Mouse (Mus musculus): ENCODE measurements around the gene Tmem44. TPM values are rescaled to one million over a fixed set of nuclear protein-coding genes. Genes with fewer than 3 reads are reported as not detected.

Tmem44 gene
- polyA plus RNA-seq, 1 experiment = 1.1 TPM

DNA sequence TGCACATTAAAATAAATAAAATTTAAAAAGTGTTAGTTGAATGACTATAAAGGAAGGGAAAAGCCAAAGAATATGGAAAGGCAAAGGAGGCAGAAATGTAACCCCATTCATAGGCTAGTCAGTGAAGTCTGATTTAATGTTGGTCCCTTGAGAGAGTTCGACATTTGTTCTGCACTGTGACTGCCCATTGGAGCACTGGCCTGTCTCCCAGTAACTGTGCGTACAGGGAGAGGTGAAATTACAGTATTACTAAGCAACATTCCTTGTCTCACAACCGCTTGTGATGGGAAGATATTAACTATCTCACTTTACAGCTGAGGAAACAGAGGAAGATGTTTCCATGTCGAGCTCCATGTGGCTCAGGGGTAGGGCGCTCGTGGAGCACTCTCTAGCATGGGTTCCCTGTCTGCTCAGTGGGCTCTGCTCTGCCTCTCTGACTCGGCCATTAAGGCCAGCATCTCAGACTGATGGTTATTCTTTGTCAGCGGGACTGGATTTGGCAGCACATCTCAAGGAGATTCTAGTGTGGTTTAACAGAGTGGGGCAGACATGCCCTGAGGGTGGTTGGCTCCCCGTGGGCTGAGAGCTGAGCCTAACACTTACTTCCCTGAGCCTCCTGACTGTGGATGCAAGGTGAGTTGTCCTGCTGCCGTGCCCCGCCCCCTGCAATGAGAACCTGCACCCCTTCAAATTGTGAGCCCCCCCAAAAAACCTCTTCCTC lies 45.2 kb downstream of the Tmem44 start:
- Histone ChIP-seq H3K4me3 (ENCODE audit: insufficient read depth, poor library complexity, severe bottlenecking) (no peak overlapping the region), H3K79me3 (ENCODE audit: low read depth) (no peaks in the 10 kb centered on the region), H3K36me3 (ENCODE audit: control insufficient read depth, insufficient read depth) (no peaks in the 10 kb centered on the region), H3ac (ENCODE audit: control insufficient read depth, insufficient read length, low read depth) (no peak overlapping the region), H3K79me2 (ENCODE audit: control insufficient read depth, insufficient read depth) (no peaks in the 10 kb centered on the region), H3K27me3 (ENCODE audit: control insufficient read depth, insufficient read depth, insufficient read length) (no peaks in the 10 kb centered on the region)
- TF ChIP-seq CTCF (IDR thresholded peaks at IDR 0.05; ENCODE audit: control insufficient read depth, insufficient read depth, insufficient read length) (no peak), USF1 (IDR thresholded peaks at IDR 0.05; ENCODE audit: low read depth) (no peak), CEBPB (IDR thresholded peaks at IDR 0.05; ENCODE audit: low read depth) (no peak), FOSL1 (IDR thresholded peaks at IDR 0.05; ENCODE audit: insufficient read depth, low read length, poor library complexity, severe bottlenecking) (no peak), MYOG (IDR thresholded peaks at IDR 0.05; ENCODE audit: control insufficient read depth, extremely low read depth, insufficient read length) (no peak), MAX (IDR thresholded peaks at IDR 0.05) (no peak), MYOD1 (IDR thresholded peaks at IDR 0.05; ENCODE audit: control insufficient read depth, insufficient read length, low read depth) (no peak)

GRCm38 (mm10) chr16:30504856-30505255 lies 45.8 kb downstream of the Tmem44 start:
- Histone ChIP-seq H3ac (ENCODE audit: control insufficient read depth, insufficient read length, low read depth) (no peak overlapping the region), H3K79me2 (ENCODE audit: control insufficient read depth, insufficient read depth) (no peaks in the 10 kb centered on the region), H3K36me3 (ENCODE audit: control insufficient read depth, insufficient read depth) (no peaks in the 10 kb centered on the region), H3K4me3 (ENCODE audit: insufficient read depth, poor library complexity, severe bottlenecking) (no peak overlapping the region), H3K27me3 (ENCODE audit: control insufficient read depth, insufficient read depth, insufficient read length) (no peaks in the 10 kb centered on the region), H3K79me3 (ENCODE audit: low read depth) (no peaks in the 10 kb centered on the region)
- TF ChIP-seq FOSL1 (IDR thresholded peaks at IDR 0.05; ENCODE audit: insufficient read depth, low read length, poor library complexity, severe bottlenecking) (no peak), CTCF (IDR thresholded peaks at IDR 0.05; ENCODE audit: control insufficient read depth, insufficient read depth, insufficient read length) (no peak), MYOD1 (IDR thresholded peaks at IDR 0.05; ENCODE audit: control insufficient read depth, insufficient read length, low read depth) (no peak), MYOG (IDR thresholded peaks at IDR 0.05; ENCODE audit: control insufficient read depth, extremely low read depth, insufficient read length) (no peak), MAX (IDR thresholded peaks at IDR 0.05) (no peak), USF1 (IDR thresholded peaks at IDR 0.05; ENCODE audit: low read depth) (no peak)

- Histone ChIP-seq H3ac (ENCODE audit: control insufficient read depth, insufficient read length, low read depth) (no peak overlapping the region), H3K79me2 (ENCODE audit: control insufficient read depth, insufficient read depth) (no peaks in the 10 kb centered on the region), H3K79me3 (ENCODE audit: low read depth) (no peaks in the 10 kb centered on the region), H3K27me3 (ENCODE audit: control insufficient read depth, insufficient read depth, insufficient read length) (no peaks in the 10 kb centered on the region), H3K4me3 (ENCODE audit: insufficient read depth, poor library complexity, severe bottlenecking) (no peak overlapping the region), H3K36me3 (ENCODE audit: control insufficient read depth, insufficient read depth) (no peaks in the 10 kb centered on the region)
- TF ChIP-seq MAX (IDR thresholded peaks at IDR 0.05) = no peak
- TF ChIP-seq CTCF (IDR thresholded peaks at IDR 0.05; ENCODE audit: control insufficient read depth, insufficient read depth, insufficient read length) = peak; percentile 97
Measured at GRCm38 (mm10) chr16:30503958-30504357, 46.7 kb downstream of the Tmem44 start.

- peak; percentile 64 for TF ChIP-seq MAX (IDR thresholded peaks at IDR 0.05)
- TF ChIP-seq FOSL1 (IDR thresholded peaks at IDR 0.05; ENCODE audit: insufficient read depth, low read length, poor library complexity, severe bottlenecking) = no peak
- TF ChIP-seq CEBPB (IDR thresholded peaks at IDR 0.05; ENCODE audit: low read depth) = peak; percentile 97
- no peak for TF ChIP-seq CTCF (IDR thresholded peaks at IDR 0.05; ENCODE audit: control insufficient read depth, insufficient read depth, insufficient read length)
- no peak for TF ChIP-seq MYOD1 (IDR thresholded peaks at IDR 0.05; ENCODE audit: control insufficient read depth, insufficient read length, low read depth)
- TF ChIP-seq MYOG (IDR thresholded peaks at IDR 0.05; ENCODE audit: control insufficient read depth, extremely low read depth, insufficient read length) = no peak
- Histone ChIP-seq H3K79me2 (ENCODE audit: control insufficient read depth, insufficient read depth) (no peaks in the 10 kb centered on the region), H3K79me3 (ENCODE audit: low read depth) (no peaks in the 10 kb centered on the region), H3ac (ENCODE audit: control insufficient read depth, insufficient read length, low read depth) (peak overlapping the region; percentile 69), H3K36me3 (ENCODE audit: control insufficient read depth, insufficient read depth) (no peaks in the 10 kb centered on the region), H3K4me3 (ENCODE audit: insufficient read depth, poor library complexity, severe bottlenecking) (no peak overlapping the region), H3K27me3 (ENCODE audit: control insufficient read depth, insufficient read depth, insufficient read length) (no peaks in the 10 kb centered on the region)
Measured at GRCm38 (mm10) chr16:30502221-30502891, 48.3 kb downstream of the Tmem44 start.

DNA sequence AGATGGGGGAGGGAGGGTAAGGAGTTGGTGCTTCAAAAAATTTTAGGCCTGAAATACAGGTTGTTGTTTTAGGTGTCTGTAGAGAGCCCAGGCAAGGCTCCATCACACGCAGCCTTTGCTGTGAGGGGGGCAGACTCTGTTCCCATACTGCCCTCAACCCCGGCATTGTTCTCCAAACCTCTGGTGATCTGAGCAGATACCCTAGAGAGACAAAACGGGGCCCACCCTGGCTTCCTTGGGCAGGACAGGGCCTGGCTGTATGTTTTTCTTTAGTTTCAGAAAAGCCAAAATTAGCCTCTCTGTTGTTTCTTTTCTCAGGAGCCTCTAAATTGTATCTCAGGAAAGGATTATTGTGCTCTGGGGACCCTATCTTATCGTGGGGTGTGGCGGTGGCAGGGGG lies 49.0 kb downstream of the Tmem44 start:
- TF ChIP-seq CEBPB (IDR thresholded peaks at IDR 0.05; ENCODE audit: low read depth) = no peak
- no peak for TF ChIP-seq CTCF (IDR thresholded peaks at IDR 0.05; ENCODE audit: control insufficient read depth, insufficient read depth, insufficient read length)
- TF ChIP-seq MYOG (IDR thresholded peaks at IDR 0.05; ENCODE audit: control insufficient read depth, extremely low read depth, insufficient read length) = no peak
- no peak for TF ChIP-seq MYOD1 (IDR thresholded peaks at IDR 0.05; ENCODE audit: control insufficient read depth, insufficient read length, low read depth)
- no peak for TF ChIP-seq MAX (IDR thresholded peaks at IDR 0.05)
- no peak for TF ChIP-seq FOSL1 (IDR thresholded peaks at IDR 0.05; ENCODE audit: insufficient read depth, low read length, poor library complexity, severe bottlenecking)
- no peak for TF ChIP-seq USF1 (IDR thresholded peaks at IDR 0.05; ENCODE audit: low read depth)
- Histone ChIP-seq H3K27me3 (ENCODE audit: control insufficient read depth, insufficient read depth, insufficient read length) (no peaks in the 10 kb centered on the region), H3K79me2 (ENCODE audit: control insufficient read depth, insufficient read depth) (no peaks in the 10 kb centered on the region), H3ac (ENCODE audit: control insufficient read depth, insufficient read length, low read depth) (no peak overlapping the region), H3K79me3 (ENCODE audit: low read depth) (no peaks in the 10 kb centered on the region), H3K36me3 (ENCODE audit: control insufficient read depth, insufficient read depth) (no peaks in the 10 kb centered on the region), H3K4me3 (ENCODE audit: insufficient read depth, poor library complexity, severe bottlenecking) (no peak overlapping the region)
